In genomic region chr3:9520728-9521054, GRCm38 (mm10) we compare ENCODE assay signal across 8 mouse cellular contexts.
DNase-seq lines count a peak whose midpoint lies in the region; ATAC-seq and TF ChIP-seq lines count a peak whose summit lies in the region.

No protein-coding gene starts in this region.

- peak overlapping the region; percentile 66; the same call in 1 of the 2 replicates for H3K9ac ChIP-seq in heart, embryonic 13.5 days
- H3K9ac ChIP-seq in forebrain, embryonic 15.5 days (replicated peaks) = no peak overlapping the region
- no peak overlapping the region for H3K9ac ChIP-seq in liver, embryonic 13.5 days

- H3K27ac ChIP-seq in heart, embryonic 13.5 days (replicated peaks) = peak overlapping the region; percentile 75
- H3K27ac ChIP-seq in forebrain, embryonic 15.5 days (replicated peaks) = peak overlapping the region; percentile 82
- H3K27ac ChIP-seq in liver, embryonic 13.5 days = peak overlapping the region; percentile 54; the same call in 1 of the 2 replicates

- 46% methylated on average over 7 of the region's 7 CpGs for WGBS in heart, embryonic 13.5 days
- 25% methylated on average over 7 of the region's 7 CpGs for WGBS in forebrain, embryonic 15.5 days
- 51% methylated on average over 7 of the region's 7 CpGs for WGBS in liver, embryonic 13.5 days (ENCODE audit: insufficient replicate concordance)

- no peak for DNase-seq in heart, postnatal 4 days
- no peak for DNase-seq in liver, embryonic 13.5 days
- DNase-seq in ovary, postnatal 36 days (ENCODE audit: low spot score) = no peak
- no peak for DNase-seq in lung, postnatal 10 days

- no peaks in the 10 kb centered on the region for H3K9me3 ChIP-seq in heart, embryonic 13.5 days
- H3K9me3 ChIP-seq in E14TG2a.4 (ENCODE audit: low read length) = no peaks in the 10 kb centered on the region
- no peaks in the 10 kb centered on the region for H3K9me3 ChIP-seq in forebrain, embryonic 15.5 days
- H3K9me3 ChIP-seq in liver, embryonic 13.5 days (replicated peaks) = no peaks in the 10 kb centered on the region

- no peak for TF ChIP-seq CTCF in E14TG2a.4 (conservative IDR thresholded peaks at IDR 0.05; ENCODE audit: low read length)

- peak overlapping the region; percentile 58 for H3K4me2 ChIP-seq in heart, embryonic 13.5 days
- no peak overlapping the region for H3K4me2 ChIP-seq in forebrain, embryonic 15.5 days (replicated peaks)
- H3K4me2 ChIP-seq in liver, embryonic 13.5 days = no peak overlapping the region

- H3K36me3 ChIP-seq in heart, embryonic 13.5 days = no peaks in the 10 kb centered on the region
- H3K36me3 ChIP-seq in E14TG2a.4 (ENCODE audit: insufficient read depth, low read length) = peaks cover 5% of the 10 kb centered on the region; the same call in 1 of the 2 replicates
- no peaks in the 10 kb centered on the region for H3K36me3 ChIP-seq in forebrain, embryonic 15.5 days
- no peaks in the 10 kb centered on the region for H3K36me3 ChIP-seq in liver, embryonic 13.5 days

- H3K27me3 ChIP-seq in heart, embryonic 13.5 days (replicated peaks) = no peaks in the 10 kb centered on the region
- H3K27me3 ChIP-seq in E14TG2a.4 (ENCODE audit: insufficient read depth, low read length) = peaks cover 2% of the 10 kb centered on the region; the same call in 1 of the 2 replicates
- H3K27me3 ChIP-seq in forebrain, embryonic 15.5 days = peaks cover 8% of the 10 kb centered on the region
- H3K27me3 ChIP-seq in liver, embryonic 13.5 days = no peaks in the 10 kb centered on the region

- H3K4me3 ChIP-seq in heart, embryonic 13.5 days = no peak overlapping the region
- H3K4me3 ChIP-seq in E14TG2a.4 (replicated peaks; ENCODE audit: low read length) = peak overlapping the region; percentile 50
- no peak overlapping the region for H3K4me3 ChIP-seq in forebrain, embryonic 15.5 days
- no peak overlapping the region for H3K4me3 ChIP-seq in liver, embryonic 13.5 days (replicated peaks)

- ATAC-seq in heart, embryonic 13.5 days (ENCODE audit: extremely low read depth, insufficient number of reproducible peaks, low FRiP score, low TSS enrichment) = no peak
- ATAC-seq in forebrain, embryonic 15.5 days (replicated peaks) = no peak
- ATAC-seq in liver, embryonic 13.5 days (ENCODE audit: low read depth) = no peak
- no peak for ATAC-seq in erythroblast, adult 5-6 weeks (replicated peaks; ENCODE audit: low FRiP score, poor library complexity, severe bottlenecking)

- peaks cover 76% of the 10 kb centered on the region for H3K4me1 ChIP-seq in heart, embryonic 13.5 days
- peaks cover 94% of the 10 kb centered on the region for H3K4me1 ChIP-seq in E14TG2a.4 (replicated peaks; ENCODE audit: low read depth, low read length)
- peaks cover 40% of the 10 kb centered on the region for H3K4me1 ChIP-seq in forebrain, embryonic 15.5 days
- peaks cover 56% of the 10 kb centered on the region for H3K4me1 ChIP-seq in liver, embryonic 13.5 days (replicated peaks)
